Mouse (Mus musculus) small intestine, adult 2 months (tissue): ENCODE results near the gene Bcl2l2.

Experiments
- CTCF ChIP-seq: fragments of 200-500 bp; IDR thresholded peaks from 2 replicates; pipeline ENCODE4 v1.5.1; 2012; ENCODE audit warnings: low read depth, mild to moderate bottlenecking, control low read depth, inconsistent platforms, low read length, moderate library complexity, mixed read lengths; ENCODE audit not compliant: insufficient replicate concordance, insufficient read length; ENCODE audit errors: extremely low read depth
- POLR2A ChIP-seq: fragments of 200-500 bp; IDR thresholded peaks from 2 replicates; pipeline ENCODE4 v1.6.1; 2012; ENCODE audit warnings: low read depth, mild to moderate bottlenecking, control low read depth, inconsistent platforms, low read length, moderate library complexity

DNA sequence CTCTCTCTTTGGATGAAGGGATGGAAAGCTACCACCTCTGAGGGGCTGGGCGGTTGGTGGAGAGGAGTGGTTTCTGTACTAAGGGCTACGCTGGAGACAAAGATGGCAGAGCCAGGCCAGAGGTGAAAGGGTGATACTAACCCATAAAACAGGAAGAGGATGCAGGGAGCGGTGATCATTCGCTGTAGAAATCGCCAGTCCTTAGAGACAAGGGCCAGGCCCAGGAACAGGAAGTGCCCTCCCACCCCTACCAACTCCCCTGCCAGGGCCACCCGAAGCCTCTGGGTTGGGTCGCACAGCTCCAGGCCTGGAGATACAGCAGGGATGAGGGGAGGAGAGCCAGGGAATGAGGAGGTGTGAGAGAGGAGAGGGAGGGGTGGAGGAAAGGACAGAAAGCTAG is 25.5 kb downstream of the Bcl2l2 start:
- no peak for TF ChIP-seq CTCF
- TF ChIP-seq POLR2A = no peak
